Mouse (Mus musculus) common myeloid progenitor, adult 5-6 weeks (primary cell): ENCODE measurements around the gene Scap. TPM values are rescaled to one million over a fixed set of nuclear protein-coding genes. Genes with fewer than 3 reads are reported as not detected.
"Not testable (repeated sequence)": the region's sequence is repeated elsewhere in the genome, so short reads cannot be mapped to it uniquely, and the experiment has no call there.

Source experiments
- ATAC-seq: replicated peaks from 2 replicates; pipeline ENCODE4 v1.8.0; 2016; ENCODE audit warnings: low read depth, mild to moderate bottlenecking, moderate TSS enrichment, inconsistent platforms; ENCODE audit not compliant: poor library complexity, severe bottlenecking
- total RNA-seq: library from RNA; stranded (forward); fragments of 200-1000, 187-1606 nt; gene quantifications from 2 replicates; pipeline ENCODE4 v1.2.3, GENCODE M21; 2017

The Scap gene
- total RNA-seq, 1 experiment from 2014 or later, result 27.4 TPM

DNA sequence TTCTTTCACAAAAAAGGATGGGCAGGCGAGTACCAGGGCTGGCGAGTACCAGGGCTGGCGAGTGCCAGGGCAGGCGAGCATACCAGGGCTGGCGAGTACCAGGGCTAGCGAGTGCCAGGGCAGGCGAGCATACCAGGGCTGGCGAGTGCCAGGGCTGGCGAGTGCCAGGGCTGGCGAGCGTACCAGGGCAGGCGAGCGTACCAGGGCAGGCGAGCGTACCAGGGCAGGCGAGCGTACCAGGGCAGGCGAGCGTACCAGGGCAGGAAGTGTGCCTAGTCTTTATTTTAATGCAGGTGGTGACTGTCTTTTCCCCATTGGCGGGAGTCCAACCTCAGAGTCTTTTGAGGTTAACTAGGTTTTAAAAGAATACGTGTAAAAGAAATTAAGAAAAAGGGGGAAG is 3.4 kb upstream of the Scap start:
- peak; percentile 40; the same call in 1 of the 2 replicates for ATAC-seq

DNA sequence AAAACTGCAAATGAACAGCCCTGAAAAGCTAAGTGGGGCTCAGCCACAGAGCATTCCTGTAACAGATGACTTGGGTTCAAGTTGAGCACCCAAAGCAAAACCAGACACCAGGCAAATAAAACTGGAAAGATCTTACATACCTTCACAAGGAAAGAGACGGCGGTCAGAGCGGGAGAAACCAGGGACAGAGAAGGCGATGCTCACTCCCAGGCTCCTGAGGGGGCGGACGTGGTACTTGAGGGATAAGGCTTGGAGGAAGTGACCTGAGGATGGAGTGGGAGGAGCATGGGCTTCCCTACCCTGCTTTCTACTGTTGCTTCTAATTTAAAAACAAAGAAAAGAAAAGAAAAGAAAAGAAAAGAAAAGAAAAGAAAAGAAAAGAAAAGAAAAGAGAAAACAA is 2.7 kb upstream of the Scap start:
- ATAC-seq, result 0 out of 2 replicates have a peak, but pooled peaks have one; percentile 31

- ATAC-seq, result not testable (repeated sequence)
These were observed 2.2 kb upstream of the Scap start for GRCm38 (mm10) chr9:110330913-110331312.

DNA sequence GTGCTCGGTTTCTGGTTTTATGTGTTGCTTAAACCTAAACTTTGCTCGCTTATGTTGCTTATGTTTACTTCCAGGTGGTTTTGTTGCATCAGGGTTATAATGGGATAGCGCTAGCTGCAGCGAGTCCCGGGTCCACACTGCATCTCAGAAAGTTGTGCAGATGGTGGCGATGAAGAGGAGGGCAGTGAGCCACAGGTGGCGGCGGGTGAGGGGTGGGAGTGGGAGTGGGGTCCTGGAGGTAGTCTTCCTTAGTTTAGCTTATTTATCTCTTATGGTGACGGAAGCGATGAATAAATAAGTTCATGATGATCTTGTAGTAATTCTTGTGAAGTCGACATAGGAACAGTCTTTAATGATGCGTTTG is 790 bp downstream of the Scap start:
- ATAC-seq, result no peak

GRCm38 (mm10) chr9:110334849-110335248 is 1.8 kb downstream of the Scap start:
- no peak for ATAC-seq

GRCm38 (mm10) chr9:110340037-110340750 is 7.1 kb downstream of the Scap start:
- ATAC-seq, result no peak

DNA sequence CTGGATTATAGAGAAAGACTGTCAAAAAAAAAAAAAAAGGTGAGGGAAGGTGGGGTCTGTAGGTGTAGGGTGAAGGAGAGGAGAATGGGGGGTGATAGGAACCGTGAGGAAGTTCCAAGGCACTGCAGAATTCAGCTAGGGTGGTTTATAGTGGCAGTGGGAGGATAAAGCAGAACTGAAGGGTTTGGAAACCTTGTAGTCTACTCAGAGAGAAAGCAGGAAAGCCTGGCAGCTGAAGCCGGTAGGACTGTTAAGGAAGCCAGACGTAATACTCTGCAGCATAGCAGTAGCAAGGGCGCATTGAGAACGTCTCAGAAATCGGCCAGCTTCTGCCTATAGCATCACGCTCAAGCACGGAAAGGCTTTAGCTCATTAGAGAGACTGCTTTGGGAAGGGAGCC is 8.9 kb downstream of the Scap start:
- ATAC-seq, result 0 out of 2 replicates have a peak, but pooled peaks have one; percentile 32

- ATAC-seq, result no peak
These were observed 10.7 kb downstream of the Scap start for GRCm38 (mm10) chr9:110343805-110344204.

- no peak for ATAC-seq
These were observed 12.1 kb downstream of the Scap start for GRCm38 (mm10) chr9:110345057-110345739.

GRCm38 (mm10) chr9:110348899-110349298 is 15.8 kb downstream of the Scap start:
- ATAC-seq, result no peak

DNA sequence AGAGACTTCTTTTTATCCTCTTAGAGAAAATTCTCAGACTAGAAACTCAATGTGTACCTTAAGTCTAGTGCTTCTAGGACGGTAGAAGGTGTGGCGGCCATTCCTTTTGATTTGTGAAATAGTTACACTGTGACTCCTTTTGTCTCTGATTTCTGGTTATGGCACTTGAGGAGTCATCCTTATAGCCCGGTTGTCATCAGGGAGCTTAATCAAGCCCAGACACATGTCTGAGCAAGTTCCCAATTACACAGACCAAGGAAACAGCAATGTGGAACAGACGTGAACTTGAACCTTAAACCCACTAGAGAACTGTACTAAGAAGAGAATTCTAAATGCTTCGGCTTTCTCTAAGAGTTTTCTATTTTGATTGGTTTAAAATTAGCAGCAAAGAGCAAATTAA is 17.1 kb downstream of the Scap start:
- no peak for ATAC-seq

DNA sequence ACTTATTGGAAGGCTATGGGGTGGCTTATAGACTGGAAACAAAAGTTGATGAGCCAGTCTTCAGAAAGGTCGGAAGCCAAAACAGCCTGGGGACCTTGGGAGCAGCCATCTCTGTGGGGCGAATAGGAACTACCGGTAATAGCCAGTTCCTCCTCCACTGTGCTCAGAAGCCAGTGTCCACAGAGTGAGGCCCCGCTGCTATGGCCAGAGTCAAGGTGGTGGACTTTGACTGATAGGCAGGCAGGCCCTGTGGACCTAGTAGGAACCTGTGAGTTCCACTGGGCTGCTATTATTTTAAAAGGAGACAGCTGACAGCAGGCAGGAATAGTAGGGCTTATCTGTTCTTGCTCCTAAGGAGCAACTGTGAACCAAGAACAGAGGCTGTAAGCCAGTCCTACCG is 17.5 kb downstream of the Scap start:
- ATAC-seq, result no peak

DNA sequence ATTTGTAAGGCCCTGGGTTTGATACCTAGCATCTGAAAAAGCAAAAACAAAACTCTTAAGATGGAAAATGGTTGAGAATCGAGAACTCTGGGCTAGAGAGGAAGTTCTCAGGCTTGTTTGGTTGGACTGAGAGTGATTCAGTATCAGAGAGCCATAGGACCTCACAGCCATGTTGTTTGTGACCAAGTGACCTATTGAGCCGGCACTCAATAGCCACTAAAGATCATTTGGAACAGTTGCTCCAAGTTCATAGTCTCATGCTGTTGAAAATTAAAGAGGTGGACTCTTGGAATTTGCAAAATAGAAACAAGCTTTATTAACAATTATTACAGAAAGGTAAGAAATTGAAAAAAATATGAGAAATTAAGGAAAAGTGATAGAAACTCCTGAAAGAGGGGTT is 18.3 kb downstream of the Scap start:
- no peak for ATAC-seq

- ATAC-seq, result peak; percentile 67
These were observed 19.0 kb downstream of the Scap start for GRCm38 (mm10) chr9:110351932-110352632.

DNA sequence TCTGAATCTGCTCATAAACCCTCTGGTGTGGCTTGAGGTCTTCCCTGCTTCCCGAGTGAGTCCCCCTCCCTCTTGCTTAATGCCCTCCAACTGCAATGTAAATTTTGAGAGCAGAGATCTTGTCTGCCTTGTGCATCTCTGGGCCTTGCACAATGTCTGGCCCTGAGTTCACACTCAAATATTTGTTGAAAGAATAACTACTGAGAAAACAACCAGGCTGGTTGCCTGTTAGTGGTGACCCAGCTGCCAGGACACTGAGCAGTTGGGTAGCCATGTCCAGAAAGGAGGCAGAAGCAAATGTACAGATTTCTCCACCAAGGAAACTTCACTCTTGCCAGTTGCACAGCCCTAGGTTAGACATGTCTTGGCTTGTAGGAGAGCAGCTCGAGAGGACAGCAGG is 25.3 kb downstream of the Scap start:
- no peak for ATAC-seq

DNA sequence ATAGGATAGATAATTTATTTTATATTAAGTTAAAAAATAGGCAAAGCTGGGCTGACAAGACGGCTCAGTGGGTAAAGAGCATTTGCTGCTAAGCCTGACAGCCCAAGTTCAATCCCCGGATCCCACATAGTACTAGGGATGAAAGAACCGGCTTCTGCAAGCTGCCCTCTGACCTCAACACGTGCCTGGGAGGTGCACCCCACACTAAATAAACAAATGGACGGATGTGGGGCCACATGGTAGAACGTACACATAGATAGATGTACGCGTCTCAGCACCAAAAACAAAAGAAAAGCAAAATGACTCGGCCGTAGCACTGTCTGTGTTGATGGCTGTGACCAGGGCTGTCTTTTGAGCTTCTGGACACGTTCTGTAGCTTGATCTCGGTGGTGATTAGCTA is 28.2 kb downstream of the Scap start:
- no peak for ATAC-seq

GRCm38 (mm10) chr9:110362337-110362736 is 29.2 kb downstream of the Scap start:
- ATAC-seq, result no peak

DNA sequence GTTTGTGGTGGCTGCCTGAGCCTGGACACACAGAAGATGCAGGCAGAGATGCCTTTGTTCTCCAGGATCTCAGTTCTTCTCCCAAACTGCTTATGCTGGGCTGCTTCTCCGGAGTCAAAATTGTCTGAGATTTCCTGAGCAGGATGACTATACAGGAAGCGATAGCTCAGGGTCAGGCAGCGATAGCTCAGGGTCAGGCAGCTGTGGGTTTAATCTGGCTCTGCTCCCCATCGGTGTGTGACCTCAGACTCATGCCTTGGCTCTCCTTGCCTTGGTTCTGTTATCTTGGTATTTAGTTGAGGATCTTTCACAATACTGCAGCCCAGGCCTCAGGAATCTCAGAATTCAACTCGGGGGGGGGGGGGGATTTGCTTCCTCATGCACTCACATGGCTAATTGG is 33.7 kb downstream of the Scap start:
- peak; percentile 54 for ATAC-seq

- no peak for ATAC-seq
These were observed 36.8 kb downstream of the Scap start for GRCm38 (mm10) chr9:110369860-110370259.

DNA sequence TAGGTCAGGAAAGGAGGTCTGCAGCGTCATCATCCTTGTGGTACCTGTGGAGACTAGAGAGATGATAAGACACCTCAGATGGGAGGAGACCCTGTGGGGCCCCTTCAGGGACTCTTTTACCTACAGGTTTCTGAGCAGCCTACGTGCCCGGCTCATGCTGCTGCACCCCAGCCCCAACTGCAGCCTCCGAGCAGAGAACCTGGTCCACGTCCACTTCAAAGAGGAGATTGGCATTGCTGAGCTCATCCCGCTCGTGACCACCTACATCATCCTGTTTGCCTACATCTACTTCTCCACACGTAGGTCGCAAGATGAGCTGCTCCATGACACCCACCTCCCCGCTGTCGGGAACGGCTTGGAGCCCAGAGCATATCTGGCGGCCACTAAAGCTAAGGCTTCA is 40.8 kb downstream of the Scap start:
- no peak for ATAC-seq

- ATAC-seq, result no peak
These were observed 42.6 kb downstream of the Scap start for GRCm38 (mm10) chr9:110375668-110376067.
